Mouse (Mus musculus) stomach, embryonic 15.5 days (tissue): ENCODE data around the gene Pbld1. TPM values are rescaled to one million over a fixed set of nuclear protein-coding genes. Genes with fewer than 3 reads are reported as not detected.
A peak's percentile ranks its signal among the peaks of the same experiment; 100 is the strongest.

Source experiments
- ATAC-seq: fragments of 200-750 bp; cut with Nextera tagmentation; 2 replicates; pipeline ENCODE4 v1.8.0; 2017; ENCODE audit warnings: low read depth, moderate number of reproducible peaks, moderate TSS enrichment; ENCODE audit not compliant: insufficient read depth, low FRiP score
- H3K27ac ChIP-seq: fragments of 300-500 bp; sonication (generic); 2 replicates; pipeline ENCODE4 v1.5.1; 2015; ENCODE audit warnings: mild to moderate bottlenecking, inconsistent platforms
- H3K27me3 ChIP-seq: fragments of 300-500 bp; sonication (generic); replicated peaks from 2 replicates; pipeline ENCODE4 v1.6.1; 2015; ENCODE audit warnings: inconsistent platforms
- H3K36me3 ChIP-seq: fragments of 300-500 bp; sonication (generic); 2 replicates; pipeline ENCODE4 v1.6.1; 2015; ENCODE audit warnings: inconsistent platforms
- H3K4me1 ChIP-seq: fragments of 300-500 bp; sonication (generic); 2 replicates; pipeline ENCODE4 v1.6.1; 2015; ENCODE audit warnings: inconsistent platforms
- H3K4me2 ChIP-seq: fragments of 300-500 bp; sonication (generic); 2 replicates; pipeline ENCODE4 v1.6.1; 2015; ENCODE audit warnings: mild to moderate bottlenecking, inconsistent platforms
- H3K4me3 ChIP-seq: fragments of 300-500 bp; sonication (generic); replicated peaks from 2 replicates; pipeline ENCODE4 v1.5.1; 2015; ENCODE audit warnings: inconsistent platforms
- H3K9ac ChIP-seq: fragments of 300-500 bp; sonication (generic); 2 replicates; pipeline ENCODE4 v1.6.1; 2015; ENCODE audit warnings: inconsistent platforms
- H3K9me3 ChIP-seq: fragments of 300-500 bp; sonication (generic); 2 replicates; pipeline ENCODE4 v1.6.1; 2016; ENCODE audit warnings: inconsistent platforms
- WGBS: fragments of 180-500 bp; shearing (Covaris S2); methylation state at CpG from one replicate; pipeline ENCODE4 v1.1.7; 2015; 5-methylcytosine and 5-hydroxymethylcytosine counted together
- polyA plus RNA-seq: library from polyadenylated mRNA; unstranded; fragments of >200 nt; fragmentation: Nextera tagmentation; extraction: Ambion mirVana; gene quantifications from 2 replicates; pipeline ENCODE4 v1.2.1, GENCODE M21; 2015

The Pbld1 gene
- polyA plus RNA-seq, result 6.5 and 8.3 TPM in 2 replicates

- Histone ChIP-seq H3K27ac (peak within 1 kb of the TSS; percentile 3; the same call in 1 of the 2 replicates), H3K9me3 (no peaks in the 10 kb centered on the region), H3K27me3 (no peaks in the 10 kb centered on the region), H3K9ac (no peak within 1 kb of the TSS), H3K4me2 (no peak within 1 kb of the TSS), H3K4me3 (no peak within 1 kb of the TSS), H3K36me3 (no peaks in the 10 kb centered on the region), H3K4me1 (no peaks in the 10 kb centered on the region)
- 78% methylated on average over 2 of the region's 2 CpGs for WGBS
- no peak for ATAC-seq
Measured at GRCm38 (mm10) chr10:63059862-63060261, at the start of gene Pbld1. Gene Pbld1, plus strand, starts transcription at chr10:63060162.

- H3K27me3 ChIP-seq, result no peaks in the 10 kb centered on the region
- H3K27ac ChIP-seq, result no peak overlapping the region
- H3K9ac ChIP-seq, result no peak overlapping the region
- no peak for ATAC-seq
- no peak overlapping the region for H3K4me2 ChIP-seq
- H3K9me3 ChIP-seq, result no peaks in the 10 kb centered on the region
- no peaks in the 10 kb centered on the region for H3K4me1 ChIP-seq
- H3K4me3 ChIP-seq, result no peak overlapping the region
- H3K36me3 ChIP-seq, result peaks cover 34% of the 10 kb centered on the region
- 74% methylated on average over 4 of the region's 4 CpGs for WGBS
Measured at GRCm38 (mm10) chr10:63010268-63010667, 49.7 kb upstream of the Pbld1 start.

GRCm38 (mm10) chr10:63011556-63011955 lies 48.4 kb upstream of the Pbld1 start:
- no peak overlapping the region for H3K4me3 ChIP-seq
- no peak overlapping the region for H3K9ac ChIP-seq
- no peak overlapping the region for H3K27ac ChIP-seq
- H3K4me2 ChIP-seq, result no peak overlapping the region
- no peaks in the 10 kb centered on the region for H3K9me3 ChIP-seq
- WGBS, result 86% methylated on average over 6 of the region's 6 CpGs
- H3K27me3 ChIP-seq, result no peaks in the 10 kb centered on the region
- peaks cover 37% of the 10 kb centered on the region for H3K36me3 ChIP-seq
- ATAC-seq, result no peak
- no peaks in the 10 kb centered on the region for H3K4me1 ChIP-seq

GRCm38 (mm10) chr10:63013476-63013875 lies 46.5 kb upstream of the Pbld1 start:
- H3K4me3 ChIP-seq, result no peak overlapping the region
- no peaks in the 10 kb centered on the region for H3K4me1 ChIP-seq
- 77% methylated on average over 3 of the region's 3 CpGs for WGBS
- H3K27me3 ChIP-seq, result no peaks in the 10 kb centered on the region
- H3K4me2 ChIP-seq, result no peak overlapping the region
- peaks cover 31% of the 10 kb centered on the region for H3K36me3 ChIP-seq
- no peak overlapping the region for H3K27ac ChIP-seq
- no peak for ATAC-seq
- H3K9ac ChIP-seq, result no peak overlapping the region
- no peaks in the 10 kb centered on the region for H3K9me3 ChIP-seq

- no peak overlapping the region for H3K4me3 ChIP-seq
- no peak overlapping the region for H3K9ac ChIP-seq
- peaks cover 31% of the 10 kb centered on the region for H3K36me3 ChIP-seq
- no peak for ATAC-seq
- H3K27me3 ChIP-seq, result no peaks in the 10 kb centered on the region
- H3K27ac ChIP-seq, result no peak overlapping the region
- WGBS, result 84% methylated on average over 9 of the region's 9 CpGs
- H3K9me3 ChIP-seq, result no peaks in the 10 kb centered on the region
- H3K4me2 ChIP-seq, result no peak overlapping the region
- no peaks in the 10 kb centered on the region for H3K4me1 ChIP-seq
Measured at GRCm38 (mm10) chr10:63014168-63014567, 45.8 kb upstream of the Pbld1 start.

GRCm38 (mm10) chr10:63019304-63019703 lies 40.7 kb upstream of the Pbld1 start:
- H3K4me1 ChIP-seq, result 0 out of 2 replicates have a peak, but pooled peaks cover 10% of the 10 kb centered on the region
- no peak overlapping the region for H3K27ac ChIP-seq
- peaks cover 21% of the 10 kb centered on the region for H3K36me3 ChIP-seq
- no peak overlapping the region for H3K4me3 ChIP-seq
- no peak overlapping the region for H3K4me2 ChIP-seq
- no peak for ATAC-seq
- WGBS, result 85% methylated on average over 6 of the region's 6 CpGs
- H3K9me3 ChIP-seq, result no peaks in the 10 kb centered on the region
- no peaks in the 10 kb centered on the region for H3K27me3 ChIP-seq
- no peak overlapping the region for H3K9ac ChIP-seq

- Histone ChIP-seq H3K27me3 (no peaks in the 10 kb centered on the region), H3K27ac (no peak overlapping the region), H3K4me3 (peak overlapping the region; percentile 85), H3K9ac (peak overlapping the region; percentile 11; the same call in 1 of the 2 replicates), H3K4me1 (peaks cover 15% of the 10 kb centered on the region; the same call in 1 of the 2 replicates), H3K36me3 (0 out of 2 replicates have a peak, but pooled peaks cover 9% of the 10 kb centered on the region), H3K9me3 (no peaks in the 10 kb centered on the region), H3K4me2 (peak overlapping the region; percentile 59)
- 30% methylated on average over 4 of the region's 4 CpGs for WGBS
- no peak for ATAC-seq
Measured at GRCm38 (mm10) chr10:63021702-63022101, 38.3 kb upstream of the Pbld1 start.

- Histone ChIP-seq H3K36me3 (0 out of 2 replicates have a peak, but pooled peaks cover 4% of the 10 kb centered on the region), H3K4me3 (peak overlapping the region; percentile 85), H3K27me3 (no peaks in the 10 kb centered on the region), H3K4me2 (peak overlapping the region; percentile 59), H3K9ac (peak overlapping the region; percentile 99), H3K4me1 (peaks cover 15% of the 10 kb centered on the region; the same call in 1 of the 2 replicates), H3K27ac (peak overlapping the region; percentile 100), H3K9me3 (no peaks in the 10 kb centered on the region)
- no peak for ATAC-seq
- under 1% methylated on average over 27 of the region's 27 CpGs for WGBS
Measured at GRCm38 (mm10) chr10:63022541-63023120, 37.3 kb upstream of the Pbld1 start.

GRCm38 (mm10) chr10:63023121-63023748 lies 36.7 kb upstream of the Pbld1 start:
- Histone ChIP-seq H3K36me3 (no peaks in the 10 kb centered on the region), H3K9ac (peak overlapping the region; percentile 99), H3K4me2 (peak overlapping the region; percentile 59), H3K27me3 (no peaks in the 10 kb centered on the region), H3K27ac (peak overlapping the region; percentile 100), H3K4me1 (peaks cover 15% of the 10 kb centered on the region; the same call in 1 of the 2 replicates), H3K9me3 (no peaks in the 10 kb centered on the region), H3K4me3 (peak overlapping the region; percentile 85)
- 0% methylated on average over 63 of the region's 68 CpGs for WGBS
- peak; percentile 20; the same call in 1 of the 2 replicates for ATAC-seq

GRCm38 (mm10) chr10:63023749-63024579 lies 36.0 kb upstream of the Pbld1 start, which contains the start of the genes Hnrnph3 and Pbld2:
Gene Hnrnph3, minus strand, starts transcription at chr10:63024217.
Gene Pbld2, plus strand, starts transcription at chr10:63024315.
- WGBS, result under 1% methylated on average over 66 of the region's 69 CpGs
- Histone ChIP-seq H3K4me1 (peaks cover 15% of the 10 kb centered on the region; the same call in 1 of the 2 replicates), H3K9ac (peak within 1 kb of the TSS; percentile 99), H3K27ac (peak within 1 kb of the TSS; percentile 100), H3K4me3 (peak within 1 kb of the TSS; percentile 85), H3K27me3 (no peaks in the 10 kb centered on the region), H3K9me3 (no peaks in the 10 kb centered on the region), H3K4me2 (peak within 1 kb of the TSS; percentile 69), H3K36me3 (no peaks in the 10 kb centered on the region)
- peak; percentile 94 for ATAC-seq

GRCm38 (mm10) chr10:63024580-63024910 lies 35.4 kb upstream of the Pbld1 start:
- Histone ChIP-seq H3K4me2 (peak overlapping the region; percentile 69), H3K4me1 (peaks cover 15% of the 10 kb centered on the region; the same call in 1 of the 2 replicates), H3K36me3 (no peaks in the 10 kb centered on the region), H3K9me3 (no peaks in the 10 kb centered on the region), H3K27me3 (no peaks in the 10 kb centered on the region), H3K27ac (peak overlapping the region; percentile 100), H3K4me3 (peak overlapping the region; percentile 85), H3K9ac (peak overlapping the region; percentile 62; the same call in 1 of the 2 replicates)
- 0% methylated on average over 8 of the region's 8 CpGs for WGBS
- peak; percentile 61; the same call in 1 of the 2 replicates for ATAC-seq
